Mouse (Mus musculus): ENCODE measurements at regions not wholly inside any gene's neighbourhood (a gene's known extent, or its start where the extent isn't known, plus 50 kb on each side); places are given as distances from the start of the nearest gene placed in this dataset.

- no peak for DNase-seq (ENCODE audit: low spot score)
- Histone ChIP-seq H3K9ac (replicated peaks; ENCODE audit: low read length) (no peak overlapping the region), H3K27me3 (ENCODE audit: insufficient read depth, low read length) (no peaks in the 10 kb centered on the region), H3K9me3 (ENCODE audit: low read length) (no peaks in the 10 kb centered on the region), H3K27ac (no peak overlapping the region), H3K4me2 (ENCODE audit: low read depth, low read length) (no peak overlapping the region), H3K4me1 (ENCODE audit: insufficient read depth, low read length) (peaks cover 12% of the 10 kb centered on the region; the same call in 1 of the 2 replicates), H3K4me3 (ENCODE audit: low read length) (no peak overlapping the region), H3K36me3 (ENCODE audit: insufficient read depth, low read length) (no peaks in the 10 kb centered on the region)
- TF ChIP-seq CTCF (IDR thresholded peaks at IDR 0.05; ENCODE audit: low read depth): no peak
- no peak for ATAC-seq
- 90% methylated on average over 3 of the region's 3 CpGs for WGBS
Measured at GRCm38 (mm10) chr4:53949164-53949563, 123.3 kb downstream of the Tmem38b start.

DNA sequence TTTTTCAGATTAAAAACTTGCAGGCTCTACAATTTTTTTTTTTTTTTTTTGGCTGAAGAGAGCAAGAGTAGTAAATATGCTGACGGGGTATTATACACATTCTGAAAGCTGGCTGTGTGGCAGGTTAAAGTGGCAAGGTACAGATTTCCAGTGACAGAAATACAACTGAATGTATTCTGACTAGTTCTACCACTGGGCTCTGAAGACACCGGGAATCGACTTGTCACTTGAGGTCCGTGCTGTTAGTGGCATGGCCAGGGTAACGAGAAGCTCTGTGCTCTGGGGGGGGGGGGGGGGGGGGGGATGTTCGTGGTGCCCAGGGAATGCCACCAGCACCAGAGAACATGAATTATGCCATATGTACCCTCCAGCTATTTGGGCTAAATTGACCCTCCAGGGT lies 124.7 kb downstream of the Tmem38b start:
- no peak overlapping the region for H3K4me3 ChIP-seq (ENCODE audit: low read length)
- H3K27me3 ChIP-seq (ENCODE audit: insufficient read depth, low read length): no peaks in the 10 kb centered on the region
- DNase-seq (ENCODE audit: low spot score) (no peak), ATAC-seq (peak; percentile 38; the same call in 1 of the 2 replicates)
- no peaks in the 10 kb centered on the region for H3K9me3 ChIP-seq (ENCODE audit: low read length)
- no peak overlapping the region for H3K9ac ChIP-seq (replicated peaks; ENCODE audit: low read length)
- 0 out of 2 replicates have a peak overlapping the region, but pooled peaks have one; percentile 27 for H3K4me2 ChIP-seq (ENCODE audit: low read depth, low read length)
- 34% methylated on average over 6 of the region's 6 CpGs for WGBS
- no peak for TF ChIP-seq CTCF (IDR thresholded peaks at IDR 0.05; ENCODE audit: low read depth)
- no peaks in the 10 kb centered on the region for H3K36me3 ChIP-seq (ENCODE audit: insufficient read depth, low read length)
- H3K27ac ChIP-seq: no peak overlapping the region
- peaks cover 12% of the 10 kb centered on the region; the same call in 1 of the 2 replicates for H3K4me1 ChIP-seq (ENCODE audit: insufficient read depth, low read length)

DNA sequence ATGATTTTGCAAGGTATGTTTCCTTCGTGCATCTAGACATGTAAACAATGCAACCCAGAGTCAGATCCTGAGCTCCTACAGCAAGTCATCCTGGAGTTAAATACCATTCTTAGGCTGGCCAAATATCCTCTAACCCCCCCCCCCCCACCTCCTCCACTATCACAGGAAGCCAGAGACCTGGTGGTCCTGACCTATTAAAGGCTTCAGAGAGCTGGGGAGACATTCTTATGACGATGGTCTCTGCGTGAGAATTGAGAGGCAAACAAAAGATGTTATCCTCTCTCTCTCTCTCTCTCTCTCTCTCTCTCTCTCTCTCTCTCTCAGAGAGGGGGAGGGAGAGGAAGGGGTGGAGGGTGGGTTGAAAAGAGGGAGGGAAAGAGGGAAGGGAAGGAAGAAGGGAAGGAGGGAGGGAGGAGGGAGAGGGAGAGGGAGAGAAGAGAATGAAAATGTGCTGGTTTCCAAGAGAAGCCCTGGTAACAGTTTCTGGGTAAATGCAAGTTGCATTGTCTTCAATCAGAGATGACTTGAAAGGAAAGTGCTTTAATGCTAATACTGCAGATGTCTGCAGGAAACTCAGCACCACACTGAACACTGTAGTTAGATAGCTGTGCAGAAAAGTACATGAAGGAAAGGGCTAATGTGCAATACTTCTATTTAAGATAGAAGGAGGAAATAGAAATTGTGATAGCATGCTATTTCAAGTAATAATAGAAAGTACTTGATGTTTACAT lies 125.3 kb downstream of the Tmem38b start:
- no peaks in the 10 kb centered on the region for H3K27me3 ChIP-seq (ENCODE audit: insufficient read depth, low read length)
- TF ChIP-seq CTCF (IDR thresholded peaks at IDR 0.05; ENCODE audit: low read depth): no peak
- H3K4me3 ChIP-seq (ENCODE audit: low read length): no peak overlapping the region
- no peaks in the 10 kb centered on the region for H3K9me3 ChIP-seq (ENCODE audit: low read length)
- DNase-seq (ENCODE audit: low spot score) (no peak), ATAC-seq (peak; percentile 40; the same call in 1 of the 2 replicates)
- no peak overlapping the region for H3K9ac ChIP-seq (replicated peaks; ENCODE audit: low read length)
- H3K4me2 ChIP-seq (ENCODE audit: low read depth, low read length): 0 out of 2 replicates have a peak overlapping the region, but pooled peaks have one; percentile 27
- peaks cover 12% of the 10 kb centered on the region; the same call in 1 of the 2 replicates for H3K4me1 ChIP-seq (ENCODE audit: insufficient read depth, low read length)
- 15% methylated on average over 3 of the region's 3 CpGs for whole genome bisulfite sequencing
- no peaks in the 10 kb centered on the region for H3K36me3 ChIP-seq (ENCODE audit: insufficient read depth, low read length)
- no peak overlapping the region for H3K27ac ChIP-seq

DNA sequence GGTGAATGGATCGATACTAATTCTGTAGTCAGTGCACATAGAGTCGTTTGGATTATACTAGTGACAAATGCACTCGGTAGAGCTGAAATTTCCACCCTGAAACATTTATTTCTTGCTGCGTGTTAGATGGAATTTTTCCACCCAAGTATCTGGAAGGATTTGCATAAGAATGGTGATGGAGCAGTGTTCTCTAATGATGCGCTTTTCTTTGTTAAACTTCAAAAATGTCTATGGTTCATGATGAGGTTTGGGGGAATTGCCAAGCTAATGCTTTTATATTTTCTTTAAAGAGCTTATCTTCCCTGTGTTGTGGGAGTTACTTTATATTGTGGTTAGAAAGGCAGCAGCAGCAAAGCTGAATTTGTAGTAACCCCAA lies 125.9 kb downstream of the Tmem38b start:
- DNase-seq (ENCODE audit: low spot score): no peak
- H3K36me3 ChIP-seq (ENCODE audit: insufficient read depth, low read length): no peaks in the 10 kb centered on the region
- no peak overlapping the region for H3K4me3 ChIP-seq (ENCODE audit: low read length)
- ATAC-seq: no peak
- H3K27me3 ChIP-seq (ENCODE audit: insufficient read depth, low read length): no peaks in the 10 kb centered on the region
- no peak overlapping the region for H3K9ac ChIP-seq (replicated peaks; ENCODE audit: low read length)
- WGBS: 36% methylated on average over 5 of the region's 5 CpGs
- H3K4me1 ChIP-seq (ENCODE audit: insufficient read depth, low read length): peaks cover 12% of the 10 kb centered on the region; the same call in 1 of the 2 replicates
- TF ChIP-seq CTCF (IDR thresholded peaks at IDR 0.05; ENCODE audit: low read depth): no peak
- H3K27ac ChIP-seq: no peak overlapping the region
- H3K4me2 ChIP-seq (ENCODE audit: low read depth, low read length): no peak overlapping the region
- no peaks in the 10 kb centered on the region for H3K9me3 ChIP-seq (ENCODE audit: low read length)

- WGBS: 16% methylated on average over 3 of the region's 3 CpGs
- no peaks in the 10 kb centered on the region for H3K9me3 ChIP-seq (ENCODE audit: low read length)
- H3K9ac ChIP-seq (replicated peaks; ENCODE audit: low read length): no peak overlapping the region
- H3K36me3 ChIP-seq (ENCODE audit: insufficient read depth, low read length): no peaks in the 10 kb centered on the region
- H3K27me3 ChIP-seq (ENCODE audit: insufficient read depth, low read length): no peaks in the 10 kb centered on the region
- DNase-seq (ENCODE audit: low spot score) (no peak), ATAC-seq (no peak)
- H3K4me2 ChIP-seq (ENCODE audit: low read depth, low read length): no peak overlapping the region
- no peak overlapping the region for H3K4me3 ChIP-seq (ENCODE audit: low read length)
- peaks cover 12% of the 10 kb centered on the region; the same call in 1 of the 2 replicates for H3K4me1 ChIP-seq (ENCODE audit: insufficient read depth, low read length)
- no peak overlapping the region for H3K27ac ChIP-seq
- no peak for TF ChIP-seq CTCF (IDR thresholded peaks at IDR 0.05; ENCODE audit: low read depth)
Measured at GRCm38 (mm10) chr4:53952288-53952687, 126.4 kb downstream of the Tmem38b start.

DNA sequence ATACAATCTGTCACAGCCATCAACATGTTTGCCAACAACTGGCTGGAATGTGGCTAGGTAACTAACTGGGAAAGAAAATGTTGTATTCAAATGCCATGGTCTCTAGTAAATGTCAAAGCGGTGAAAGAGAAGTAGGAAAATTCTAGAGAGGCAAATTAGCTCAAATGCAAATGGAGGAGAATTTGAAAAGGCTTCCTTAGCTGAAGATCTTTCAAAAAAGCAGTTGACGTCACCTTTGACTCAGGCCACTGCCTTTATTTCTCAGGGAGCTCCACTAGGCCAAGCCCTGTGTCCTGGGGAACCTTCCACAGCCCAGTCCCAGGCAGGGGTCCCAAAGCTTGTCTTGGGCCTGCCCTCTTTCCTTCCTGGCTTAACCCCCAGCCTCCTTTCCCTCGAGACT lies 136.6 kb downstream of the Tmem38b start:
- Histone ChIP-seq H3K27me3 (ENCODE audit: insufficient read depth, low read length) (no peaks in the 10 kb centered on the region), H3K9ac (replicated peaks; ENCODE audit: low read length) (no peak overlapping the region), H3K27ac (no peak overlapping the region), H3K4me1 (ENCODE audit: insufficient read depth, low read length) (no peaks in the 10 kb centered on the region), H3K4me2 (ENCODE audit: low read depth, low read length) (no peak overlapping the region), H3K36me3 (ENCODE audit: insufficient read depth, low read length) (no peaks in the 10 kb centered on the region), H3K4me3 (ENCODE audit: low read length) (no peak overlapping the region), H3K9me3 (ENCODE audit: low read length) (peaks cover 5% of the 10 kb centered on the region; the same call in 1 of the 2 replicates)
- TF ChIP-seq CTCF (IDR thresholded peaks at IDR 0.05; ENCODE audit: low read depth): no peak
- DNase-seq (ENCODE audit: low spot score) (no peak), ATAC-seq (no peak)
- WGBS: 69% methylated on average over 3 of the region's 3 CpGs

DNA sequence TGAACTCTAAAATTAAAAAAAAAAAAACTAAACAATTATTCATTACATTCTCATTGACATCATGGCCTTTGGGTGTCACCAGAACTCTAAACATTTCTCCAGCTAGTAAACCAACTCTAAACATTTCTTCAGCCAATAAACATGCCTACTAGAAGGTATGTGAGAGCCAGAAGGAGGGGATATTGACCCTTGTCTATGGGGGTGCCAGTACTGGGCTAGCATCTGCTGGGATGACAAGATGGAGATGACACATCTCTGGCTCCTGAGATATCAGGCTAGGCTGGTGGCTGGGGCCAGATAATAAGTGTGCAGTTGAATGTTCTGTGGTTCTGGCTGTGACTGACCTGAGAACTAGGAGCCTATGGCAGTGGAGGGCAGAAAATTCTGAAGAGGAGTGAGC lies 144.6 kb downstream of the Tmem38b start:
- H3K4me3 ChIP-seq (ENCODE audit: low read length): no peak overlapping the region
- DNase-seq (ENCODE audit: low spot score) (no peak), ATAC-seq (no peak)
- TF ChIP-seq CTCF (IDR thresholded peaks at IDR 0.05; ENCODE audit: low read depth): no peak
- no peak overlapping the region for H3K27ac ChIP-seq
- H3K4me1 ChIP-seq (ENCODE audit: insufficient read depth, low read length): no peaks in the 10 kb centered on the region
- no peak overlapping the region for H3K9ac ChIP-seq (replicated peaks; ENCODE audit: low read length)
- no peak overlapping the region for H3K4me2 ChIP-seq (ENCODE audit: low read depth, low read length)
- H3K9me3 ChIP-seq (ENCODE audit: low read length): peaks cover 5% of the 10 kb centered on the region; the same call in 1 of the 2 replicates
- no peaks in the 10 kb centered on the region for H3K27me3 ChIP-seq (ENCODE audit: insufficient read depth, low read length)
- H3K36me3 ChIP-seq (ENCODE audit: insufficient read depth, low read length): no peaks in the 10 kb centered on the region
